Mouse (Mus musculus) mesoderm, embryonic 11.5 days (tissue): Measurements from ENCODE around the gene Mrap.

Experiments used
- DNase-seq: peaks from one replicate; pipeline ENCODE4 v3.0.0-alpha.2; 2012; ENCODE audit warnings: low read depth, low spot score

The Mrap gene

GRCm38 (mm10) chr16:90753386-90753941 is 15.5 kb downstream of the Mrap start:
- no peak for DNase-seq

DNA sequence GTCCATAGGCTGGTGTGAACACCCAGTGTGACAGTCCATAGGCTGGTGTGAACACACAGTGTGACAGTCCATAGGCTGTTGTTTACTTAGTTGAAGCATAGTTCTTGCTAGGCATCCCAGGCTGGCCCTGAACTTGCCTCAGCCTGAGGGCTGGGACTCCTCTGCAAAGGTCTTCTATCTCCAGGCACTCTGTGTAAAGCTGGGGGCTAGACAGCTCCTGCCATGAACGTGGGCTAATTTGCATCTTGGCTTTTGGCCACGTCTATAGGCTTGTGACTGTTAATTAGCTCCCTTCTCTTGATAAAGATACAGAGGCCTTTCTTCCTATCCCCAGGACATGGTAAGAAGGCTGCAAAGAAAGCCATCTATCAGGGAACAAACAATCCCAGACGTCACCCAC is 21.3 kb downstream of the Mrap start:
- no peak for DNase-seq

DNA sequence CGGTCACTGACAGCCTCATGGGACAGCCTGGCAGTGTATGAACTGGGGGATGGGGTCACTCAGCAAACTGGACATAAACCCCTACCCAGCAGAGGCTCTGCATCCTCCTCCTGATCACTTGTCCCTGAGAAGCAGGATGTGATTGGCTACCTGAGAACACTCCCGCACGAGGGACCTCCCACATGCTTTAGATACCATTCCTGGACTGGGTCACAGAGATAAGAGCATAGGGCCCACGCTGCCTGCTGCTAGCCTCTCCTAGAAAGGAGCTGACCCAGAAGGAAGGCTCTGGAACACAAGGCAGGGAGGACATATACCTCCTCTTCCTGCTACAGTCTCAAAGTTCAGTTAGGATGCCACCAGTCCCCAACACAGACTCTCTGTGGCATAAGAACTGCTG is 22.5 kb downstream of the Mrap start:
- no peak for DNase-seq

DNA sequence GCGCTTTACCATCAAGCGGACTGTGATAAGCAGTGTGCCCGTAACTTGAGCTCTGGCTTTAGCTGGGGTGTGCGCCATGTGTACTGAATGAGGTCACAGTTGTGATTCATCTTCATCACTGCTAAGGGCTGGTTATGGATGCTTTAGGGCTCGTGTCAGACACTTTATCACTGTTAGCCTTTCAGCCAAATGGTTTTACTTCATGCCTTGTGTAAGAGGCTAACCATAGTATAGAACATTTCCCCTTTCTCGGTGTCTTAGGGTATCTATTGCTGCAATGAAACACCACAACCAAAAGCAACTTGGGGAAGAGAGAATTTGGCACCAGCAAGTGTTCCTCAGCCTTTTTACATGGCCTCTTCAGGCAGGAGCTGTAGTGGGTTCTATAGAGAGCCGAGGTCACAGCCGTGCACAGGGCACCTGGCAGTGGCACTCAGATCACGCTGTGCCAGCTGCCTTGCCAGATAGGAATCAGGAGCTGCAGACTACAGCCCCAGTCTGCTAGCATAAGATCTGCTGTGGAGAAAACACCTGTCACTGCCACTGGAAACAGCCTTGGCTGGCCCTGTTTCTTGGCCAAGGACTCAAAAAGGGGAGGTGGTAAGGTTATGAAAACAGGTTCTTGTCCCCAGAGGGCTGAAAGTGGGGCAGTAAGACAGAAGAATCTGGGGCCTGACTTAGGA is 27.3 kb downstream of the Mrap start:
- DNase-seq, result no peak

- DNase-seq, result no peak
Measured at GRCm38 (mm10) chr16:90766919-90767454, 29.0 kb downstream of the Mrap start.

GRCm38 (mm10) chr16:90774216-90774615 is 36.2 kb downstream of the Mrap start:
- DNase-seq, result no peak

- DNase-seq, result no peak
Measured at GRCm38 (mm10) chr16:90774646-90775045, 36.6 kb downstream of the Mrap start.

GRCm38 (mm10) chr16:90775946-90776520 is 38.0 kb downstream of the Mrap start:
- no peak for DNase-seq

GRCm38 (mm10) chr16:90779783-90780182 is 41.8 kb downstream of the Mrap start:
- peak; percentile 23 for DNase-seq

DNA sequence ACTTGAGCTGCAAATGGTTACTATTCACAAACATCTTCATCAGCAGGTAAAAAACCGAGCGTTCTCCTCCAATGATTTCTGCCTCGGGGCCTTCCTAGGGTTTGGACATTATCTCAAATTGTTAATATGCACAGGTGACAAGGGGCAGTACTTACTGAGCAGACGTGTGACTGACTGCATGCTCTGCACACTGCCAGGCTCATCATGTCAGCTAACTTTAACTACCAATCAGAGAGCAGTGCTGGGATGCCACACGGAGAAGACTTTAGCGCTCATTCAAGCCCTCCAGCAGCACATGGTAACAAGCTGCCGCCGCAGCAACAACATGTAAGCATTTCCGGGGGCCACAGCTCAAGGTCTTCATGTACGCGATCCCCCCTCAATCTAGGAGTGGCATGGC is 45.3 kb downstream of the Mrap start:
- DNase-seq, result no peak

GRCm38 (mm10) chr16:90785257-90785656 is 47.2 kb downstream of the Mrap start:
- no peak for DNase-seq

- DNase-seq, result no peak
Measured at GRCm38 (mm10) chr16:90788580-90788979, 50.6 kb downstream of the Mrap start.

DNA sequence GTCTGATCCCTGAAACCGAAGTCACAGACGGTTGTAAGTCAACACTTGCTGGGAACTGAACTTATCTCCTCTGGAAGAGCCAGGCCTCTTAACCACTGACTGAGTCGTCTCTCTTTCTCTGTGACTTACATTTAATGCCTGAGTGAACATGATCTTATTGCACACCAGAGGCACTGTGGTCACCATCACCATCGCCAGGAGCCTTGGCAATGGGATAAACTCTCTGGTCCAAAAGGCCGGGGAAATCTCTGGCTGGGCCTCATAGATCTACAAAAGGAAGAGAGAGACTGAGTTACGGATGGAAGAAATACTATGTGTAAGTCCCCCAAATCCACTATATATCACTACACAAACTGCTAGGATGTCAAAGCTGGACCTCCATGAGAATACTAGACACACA is 52.9 kb downstream of the Mrap start:
- DNase-seq, result no peak

DNA sequence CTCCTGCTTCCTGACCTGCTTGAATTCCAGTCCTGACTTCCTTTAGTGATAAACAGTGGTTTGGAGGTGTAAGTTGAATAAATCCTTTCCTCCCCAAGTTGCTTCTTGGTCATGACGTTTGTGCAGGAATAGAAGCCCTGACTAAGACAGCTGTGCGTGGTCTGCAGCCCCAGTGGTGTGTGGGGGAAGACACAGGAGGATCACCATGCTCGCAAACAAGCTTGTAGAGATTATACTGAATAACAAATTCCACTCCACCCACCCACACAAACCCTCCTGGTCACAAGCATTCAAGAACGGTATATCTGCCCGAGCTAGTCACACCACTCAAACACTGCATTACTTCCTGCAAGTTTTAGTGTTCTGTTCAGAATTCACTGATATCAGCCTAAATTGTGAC is 54.1 kb downstream of the Mrap start:
- DNase-seq, result no peak

DNA sequence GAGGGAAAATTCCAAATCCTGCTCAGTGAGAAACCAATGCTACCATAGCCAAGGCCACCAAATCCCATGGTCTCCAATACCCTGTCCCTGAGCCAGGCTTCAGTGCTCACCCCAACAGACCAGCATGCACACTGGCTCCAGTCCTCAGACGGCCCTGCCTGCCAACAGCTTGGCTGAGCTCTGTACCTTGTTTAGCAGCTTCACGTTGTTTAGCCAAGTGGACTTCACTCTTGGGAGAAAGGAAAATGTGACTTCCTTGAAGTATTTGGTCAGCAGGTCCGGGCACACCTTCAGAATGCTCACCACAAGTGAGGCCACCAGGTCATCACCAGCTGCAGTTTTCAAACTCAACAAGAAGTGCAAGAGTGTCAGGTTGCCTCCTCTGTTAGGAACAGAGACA is 54.5 kb downstream of the Mrap start:
- DNase-seq, result no peak

- DNase-seq, result no peak
Measured at GRCm38 (mm10) chr16:90794708-90795107, 56.7 kb downstream of the Mrap start.

DNA sequence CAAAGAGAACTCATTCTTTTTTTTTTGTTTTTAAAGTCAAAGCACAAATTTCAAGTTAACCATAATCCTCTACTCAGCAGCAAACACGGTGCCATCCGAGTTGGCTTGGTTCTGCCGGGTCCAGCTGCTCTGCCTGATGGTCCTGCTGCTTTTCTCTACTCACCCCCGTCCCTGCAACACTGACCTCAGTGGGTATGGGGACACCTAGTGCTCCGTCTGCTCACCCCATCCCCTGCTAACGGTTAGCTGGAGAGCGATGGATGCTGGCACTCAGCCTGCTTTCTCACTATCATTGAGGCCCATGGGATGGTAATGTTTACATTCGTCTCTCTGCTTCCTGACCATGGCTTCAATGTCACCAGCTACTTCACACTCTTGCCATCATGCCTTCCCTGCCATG is 60.4 kb downstream of the Mrap start:
- no peak for DNase-seq

GRCm38 (mm10) chr16:90798848-90799247 is 60.8 kb downstream of the Mrap start:
- DNase-seq, result no peak
